Mouse (Mus musculus): ENCODE results near the gene Dcdc2c. TPM values are rescaled to one million over a fixed set of nuclear protein-coding genes. Genes with fewer than 3 reads are reported as not detected.

The Dcdc2c gene
- polyA plus RNA-seq, 1 experiment from 2014 or later, result not detected

DNA sequence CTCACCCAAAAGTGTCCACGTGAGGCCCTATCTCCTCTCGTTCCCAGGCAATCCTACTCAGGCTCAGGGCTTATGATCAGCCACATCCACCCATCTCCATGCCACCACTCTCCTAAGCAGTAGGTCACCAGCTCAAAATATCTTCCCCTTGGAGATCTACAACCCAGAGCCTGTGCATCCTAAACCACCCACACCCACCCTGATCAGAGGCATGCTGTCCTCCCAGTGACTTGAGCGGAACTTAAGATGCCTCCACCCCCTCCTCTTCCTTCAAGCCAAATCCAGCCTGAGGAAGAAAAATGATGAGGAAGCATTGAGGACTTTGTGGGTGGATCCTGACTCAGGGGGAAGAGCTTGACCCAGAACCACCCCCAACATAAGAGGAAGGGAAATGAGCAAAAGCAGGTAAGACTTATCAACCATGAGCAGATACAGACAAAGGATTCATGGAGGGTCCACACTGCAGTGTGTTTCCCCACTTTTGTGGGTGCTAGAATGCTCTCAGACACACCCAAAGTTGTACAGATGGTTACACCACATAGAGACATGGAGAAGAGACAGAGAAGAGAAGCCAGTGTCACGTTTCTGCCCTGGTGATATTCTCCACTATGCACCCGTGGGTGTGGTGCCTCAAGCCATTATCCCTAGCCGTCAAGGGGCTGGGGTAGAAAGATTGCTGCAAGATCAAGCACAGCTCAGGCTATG, 23.3 kb upstream of the Dcdc2c start:
- Histone ChIP-seq H3K27me3 (replicated peaks; ENCODE audit: insufficient read depth, low read length) (no peaks in the 10 kb centered on the region), H3K36me3 (ENCODE audit: insufficient read depth, low read length) (no peaks in the 10 kb centered on the region), H3K9me3 (ENCODE audit: low read length) (no peaks in the 10 kb centered on the region), H3K4me2 (replicated peaks; ENCODE audit: low read depth, low read length) (no peak overlapping the region), H3K4me1 (ENCODE audit: insufficient read depth, low read depth, low read length) (no peaks in the 10 kb centered on the region), H3K9ac (replicated peaks; ENCODE audit: low read depth) (no peak overlapping the region), H3K4me3 (ENCODE audit: low read depth, low read length) (no peak overlapping the region), H3K27ac (ENCODE audit: low read length) (no peak overlapping the region)
- DNase-seq (ENCODE audit: low spot score) (no peak), ATAC-seq (no peak)
- TF ChIP-seq EP300 (IDR thresholded peaks at IDR 0.05), result no peak
- no peak for TF ChIP-seq CTCF (IDR thresholded peaks at IDR 0.05)
- 66% methylated on average over 6 of the region's 6 CpGs for WGBS

DNA sequence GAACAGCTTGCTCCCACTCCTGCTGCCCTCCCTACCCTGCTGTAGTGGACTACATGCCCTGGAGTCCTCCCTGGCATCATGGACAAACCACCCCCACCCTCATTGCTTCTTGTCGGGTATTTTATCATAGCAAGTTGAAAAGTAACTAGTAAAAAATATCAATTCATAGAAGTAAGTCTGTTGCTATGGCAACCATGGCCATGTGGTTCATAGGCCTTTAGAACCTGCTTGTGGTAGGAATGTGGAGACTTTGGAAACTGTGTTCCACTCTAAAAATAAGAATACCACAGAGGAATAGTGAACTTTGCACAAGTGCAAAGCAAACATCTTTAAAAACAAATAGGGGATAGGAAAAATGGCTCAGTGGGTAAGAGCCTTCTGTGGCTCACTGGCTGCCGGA, 20.0 kb upstream of the Dcdc2c start:
- Histone ChIP-seq H3K4me1 (ENCODE audit: insufficient read depth, low read depth, low read length) (no peaks in the 10 kb centered on the region), H3K9me3 (ENCODE audit: low read length) (no peaks in the 10 kb centered on the region), H3K36me3 (ENCODE audit: insufficient read depth, low read length) (no peaks in the 10 kb centered on the region), H3K27me3 (replicated peaks; ENCODE audit: insufficient read depth, low read length) (no peaks in the 10 kb centered on the region), H3K4me2 (replicated peaks; ENCODE audit: low read depth, low read length) (no peak overlapping the region), H3K4me3 (ENCODE audit: low read depth, low read length) (no peak overlapping the region), H3K9ac (replicated peaks; ENCODE audit: low read depth) (no peak overlapping the region), H3K27ac (ENCODE audit: low read length) (no peak overlapping the region)
- TF ChIP-seq CTCF (IDR thresholded peaks at IDR 0.05) (no peak), EP300 (IDR thresholded peaks at IDR 0.05) (no peak)
- ATAC-seq (no peak), DNase-seq (ENCODE audit: low spot score) (no peak)
- WGBS, result 59% methylated on average over 2 of the region's 2 CpGs

DNA sequence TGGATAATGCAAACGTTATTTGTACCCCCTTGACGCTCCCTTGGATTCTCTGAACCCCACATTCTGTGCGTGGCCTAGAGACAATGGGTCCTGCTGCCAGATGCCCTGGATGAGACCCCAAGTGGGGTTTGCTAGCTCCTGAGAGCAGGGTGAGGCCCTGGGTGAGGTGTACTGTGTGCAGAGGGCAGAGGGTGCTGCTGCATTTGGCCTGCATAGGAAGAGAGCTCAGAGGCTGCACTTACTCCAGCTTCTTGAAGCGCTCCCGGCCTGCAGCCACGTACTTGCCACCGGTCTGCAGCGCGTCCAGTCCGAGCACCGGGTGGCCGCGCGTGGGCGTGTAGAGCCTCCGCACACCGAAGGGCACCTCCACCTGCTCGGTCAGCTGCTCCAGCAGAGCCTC, 424 bp downstream of the Dcdc2c start:
- H3K27me3 ChIP-seq (replicated peaks; ENCODE audit: insufficient read depth, low read length), result no peaks in the 10 kb centered on the region
- no peak overlapping the region for H3K4me3 ChIP-seq (ENCODE audit: low read depth, low read length)
- H3K9ac ChIP-seq (replicated peaks; ENCODE audit: low read depth), result no peak overlapping the region
- TF ChIP-seq CTCF (IDR thresholded peaks at IDR 0.05), result no peak
- TF ChIP-seq EP300 (IDR thresholded peaks at IDR 0.05), result no peak
- no peak overlapping the region for H3K27ac ChIP-seq (ENCODE audit: low read length)
- no peaks in the 10 kb centered on the region for H3K4me1 ChIP-seq (ENCODE audit: insufficient read depth, low read depth, low read length)
- no peak for DNase-seq (ENCODE audit: low spot score)
- no peak overlapping the region for H3K4me2 ChIP-seq (replicated peaks; ENCODE audit: low read depth, low read length)
- H3K36me3 ChIP-seq (ENCODE audit: insufficient read depth, low read length), result no peaks in the 10 kb centered on the region
- 54% methylated on average over 18 of the region's 18 CpGs for WGBS
- no peak for ATAC-seq
- no peaks in the 10 kb centered on the region for H3K9me3 ChIP-seq (ENCODE audit: low read length)

DNA sequence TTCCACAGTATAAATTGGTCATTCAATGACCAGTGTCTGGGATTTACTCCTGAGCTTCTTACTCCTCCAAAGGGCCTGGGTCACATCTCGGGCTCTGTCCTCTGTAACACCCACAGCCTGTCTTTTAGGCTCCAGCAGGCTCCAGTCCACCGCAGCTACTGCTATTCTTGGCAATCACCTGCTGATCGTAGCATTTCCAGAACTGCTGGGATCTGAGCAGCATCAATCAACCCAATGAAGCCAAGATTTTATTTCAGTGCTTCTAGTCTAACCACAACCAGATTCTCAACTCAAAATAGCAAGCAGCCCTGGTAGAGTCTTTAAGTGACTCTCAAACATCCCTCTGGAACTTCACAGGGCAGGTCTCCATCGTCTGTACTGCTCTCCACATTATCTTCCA, 3.3 kb downstream of the Dcdc2c start:
- 36% methylated on average over 4 of the region's 4 CpGs for WGBS
- H3K27me3 ChIP-seq (replicated peaks; ENCODE audit: insufficient read depth, low read length), result no peaks in the 10 kb centered on the region
- DNase-seq (ENCODE audit: low spot score) (no peak), ATAC-seq (no peak)
- H3K4me1 ChIP-seq (ENCODE audit: insufficient read depth, low read depth, low read length), result no peaks in the 10 kb centered on the region
- H3K4me2 ChIP-seq (replicated peaks; ENCODE audit: low read depth, low read length), result no peak overlapping the region
- H3K4me3 ChIP-seq (ENCODE audit: low read depth, low read length), result no peak overlapping the region
- H3K27ac ChIP-seq (ENCODE audit: low read length), result no peak overlapping the region
- H3K9ac ChIP-seq (replicated peaks; ENCODE audit: low read depth), result no peak overlapping the region
- TF ChIP-seq CTCF (IDR thresholded peaks at IDR 0.05) (no peak), EP300 (IDR thresholded peaks at IDR 0.05) (no peak)
- H3K9me3 ChIP-seq (ENCODE audit: low read length), result no peaks in the 10 kb centered on the region
- no peaks in the 10 kb centered on the region for H3K36me3 ChIP-seq (ENCODE audit: insufficient read depth, low read length)

DNA sequence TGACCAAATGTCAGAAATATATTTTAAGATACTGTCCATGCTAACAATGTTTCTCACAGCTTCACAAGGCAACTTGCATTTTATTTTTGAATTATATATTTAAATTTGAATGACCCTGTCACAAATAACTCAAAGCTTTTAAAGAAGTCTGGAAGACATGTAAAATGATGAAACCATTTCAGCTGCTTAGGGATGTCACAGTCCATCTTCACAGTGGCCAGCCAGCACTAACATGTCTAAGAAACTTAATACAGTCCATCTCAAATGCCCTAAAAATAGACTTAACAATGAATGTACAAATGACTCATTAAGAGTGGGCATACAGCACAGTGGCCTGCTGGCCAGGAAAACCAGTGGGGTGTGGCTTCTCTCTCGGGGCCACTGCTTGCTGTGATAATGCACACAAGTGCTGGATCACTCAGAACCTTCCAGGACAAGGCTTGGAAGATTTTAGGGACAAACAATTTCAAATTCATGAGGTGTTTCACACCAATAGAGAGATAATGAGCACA, 37.9 kb downstream of the Dcdc2c start:
- ATAC-seq, result no peak
- Histone ChIP-seq H3K36me3 (ENCODE audit: insufficient read depth, low read length) (no peaks in the 10 kb centered on the region), H3K27ac (ENCODE audit: low read length) (no peak overlapping the region), H3K4me1 (ENCODE audit: insufficient read depth, low read depth, low read length) (no peaks in the 10 kb centered on the region), H3K9ac (replicated peaks; ENCODE audit: low read depth) (no peak overlapping the region), H3K9me3 (ENCODE audit: low read length) (no peaks in the 10 kb centered on the region), H3K4me3 (ENCODE audit: low read depth, low read length) (no peak overlapping the region), H3K4me2 (replicated peaks; ENCODE audit: low read depth, low read length) (no peak overlapping the region), H3K27me3 (replicated peaks; ENCODE audit: insufficient read depth, low read length) (no peaks in the 10 kb centered on the region)
- no peak for TF ChIP-seq EP300 (IDR thresholded peaks at IDR 0.05)
- no peak for TF ChIP-seq CTCF (IDR thresholded peaks at IDR 0.05)
- WGBS, result 39% methylated on average over 1 of the region's 1 CpGs
- no peak for DNase-seq (ENCODE audit: low spot score)

DNA sequence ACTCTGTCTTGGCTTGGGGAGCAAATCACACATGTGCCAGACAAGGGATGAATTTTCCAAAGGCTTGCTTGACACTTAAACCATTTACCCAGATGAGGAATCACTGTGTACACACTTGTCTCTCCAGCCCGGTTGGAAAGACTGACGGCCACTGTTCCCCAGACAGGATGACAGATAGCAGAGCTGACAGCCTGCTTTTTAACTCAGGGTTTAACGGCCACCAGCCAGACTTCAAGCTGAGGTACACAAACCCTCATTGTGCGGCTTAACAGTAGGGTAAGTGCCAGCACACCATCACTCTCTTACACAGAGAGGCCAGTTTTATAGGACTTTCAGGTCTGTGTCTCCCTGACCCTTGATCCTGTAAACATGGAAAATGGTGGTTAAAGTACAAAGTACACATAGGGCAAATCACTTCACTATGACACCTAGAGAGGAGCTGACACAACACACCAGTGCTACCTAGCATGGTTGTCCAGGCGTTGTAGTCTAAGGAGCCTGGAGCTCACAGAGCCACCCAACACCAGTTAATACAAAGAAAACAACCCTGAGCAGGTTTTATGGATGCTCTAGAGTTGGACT, 42.4 kb downstream of the Dcdc2c start:
- Histone ChIP-seq H3K36me3 (ENCODE audit: insufficient read depth, low read length) (no peaks in the 10 kb centered on the region), H3K27ac (ENCODE audit: low read length) (no peak overlapping the region), H3K9me3 (ENCODE audit: low read length) (no peaks in the 10 kb centered on the region), H3K9ac (replicated peaks; ENCODE audit: low read depth) (no peak overlapping the region), H3K4me3 (ENCODE audit: low read depth, low read length) (no peak overlapping the region), H3K4me1 (ENCODE audit: insufficient read depth, low read depth, low read length) (no peaks in the 10 kb centered on the region), H3K27me3 (replicated peaks; ENCODE audit: insufficient read depth, low read length) (no peaks in the 10 kb centered on the region), H3K4me2 (replicated peaks; ENCODE audit: low read depth, low read length) (no peak overlapping the region)
- WGBS, result 27% methylated on average over 5 of the region's 5 CpGs
- ATAC-seq (no peak), DNase-seq (ENCODE audit: low spot score) (no peak)
- no peak for TF ChIP-seq EP300 (IDR thresholded peaks at IDR 0.05)
- TF ChIP-seq CTCF (IDR thresholded peaks at IDR 0.05), result no peak

All from lung, postnatal 0 days (tissue).